Mouse (Mus musculus) macrophage (primary cell): ENCODE data around the gene Gm28053. TPM values are rescaled to one million over a fixed set of nuclear protein-coding genes. Genes with fewer than 3 reads are reported as not detected.

Experiments used
- H3K27ac ChIP-seq: fragments of 350-480 bp; formaldehyde crosslinking; 2 replicates; pipeline ENCODE4 v1.9.0; 2021
- H3K36me3 ChIP-seq: fragments of 350-480 bp; formaldehyde crosslinking; 2 replicates; pipeline ENCODE4 v1.9.0; 2021; ENCODE audit errors: inconsistent target
- H3K4me3 ChIP-seq: fragments of 350-480 bp; formaldehyde crosslinking; 2 replicates; pipeline ENCODE4 v1.9.0; 2021; ENCODE audit errors: inconsistent target
- H3K79me2 ChIP-seq: fragments of 350-480 bp; formaldehyde crosslinking; 2 replicates; pipeline ENCODE4 v1.9.0; 2021; ENCODE audit errors: inconsistent target
- WGBS: methylation state at CpG from one replicate; pipeline ENCODE4 v1.1.7; 2026; ENCODE audit warnings: inconsistent platforms; ENCODE audit not compliant: missing documents; 5-methylcytosine and 5-hydroxymethylcytosine counted together
- polyA plus RNA-seq: library from polyadenylated mRNA; stranded (reverse); fragments of 250-400 nt; gene quantifications from 3 replicates; pipeline ENCODE4 v1.2.4, GENCODE M21; 2018; ENCODE audit warnings: inconsistent platforms

Gene Gm28053
- polyA plus RNA-seq, 1 experiment from 2014 or later, result not detected

- Histone ChIP-seq H3K36me3 (no peaks in the 10 kb centered on the region), H3K27ac (no peak overlapping the region), H3K79me2 (no peaks in the 10 kb centered on the region), H3K4me3 (no peak overlapping the region)
- 58% methylated on average over 2 of the region's 2 CpGs for WGBS
Measured at GRCm38 (mm10) chr6:48787867-48788266, 69.5 kb downstream of the Gm28053 start.

- Histone ChIP-seq H3K79me2 (no peaks in the 10 kb centered on the region), H3K4me3 (no peak overlapping the region), H3K27ac (no peak overlapping the region), H3K36me3 (no peaks in the 10 kb centered on the region)
- 0% methylated on average over 1 of the region's 1 CpGs for WGBS
Measured at GRCm38 (mm10) chr6:48801897-48802296, 83.5 kb downstream of the Gm28053 start.

Other genes starting within 250 kb of the Gm28053 start
- gene Atp6v0e2, start 181.0 kb upstream of the Gm28053 start, polyA plus RNA-seq, result 0.20 TPM in 1 of 3 replicates, not detected in the others
- 15.1 to 31.1 TPM (median 17.8 TPM) in 3 replicates for gene Lrrc61, start 163.8 kb upstream of the Gm28053 start, polyA plus RNA-seq
- gene Rarres2, start 145.8 kb upstream of the Gm28053 start, polyA plus RNA-seq, result not detected in 3 replicates
- not detected in 3 replicates for gene Gm45021, start 129.0 kb upstream of the Gm28053 start, polyA plus RNA-seq
- 5.1 to 7.5 TPM (median 7.1 TPM) in 3 replicates for gene Repin1, start 124.7 kb upstream of the Gm28053 start, polyA plus RNA-seq
- not detected in 3 replicates for gene Gm44965, start 124.7 kb upstream of the Gm28053 start, polyA plus RNA-seq
- gene Zfp775, start 116.5 kb upstream of the Gm28053 start, polyA plus RNA-seq, result 1.2 to 1.9 TPM (median 1.3 TPM) in 3 replicates
- gene AI854703, start 91.8 kb upstream of the Gm28053 start, polyA plus RNA-seq, result 0.04 TPM in 1 of 3 replicates, not detected in the others
- 0.19 TPM in 1 of 3 replicates, not detected in the others for gene Gimap8, start 71.4 kb upstream of the Gm28053 start, polyA plus RNA-seq
- 0.13 to 0.43 TPM in 2 of 3 replicates, not detected in the other for gene Gimap9, start 42.5 kb upstream of the Gm28053 start, polyA plus RNA-seq
- gene Gimap4, start 34.1 kb upstream of the Gm28053 start, polyA plus RNA-seq, result 0.22 to 1.1 TPM (median 0.44 TPM) in 3 replicates
- gene Gimap6, start 10.4 kb upstream of the Gm28053 start, polyA plus RNA-seq, result 0.79 to 2.1 TPM in 2 of 3 replicates, not detected in the other
- 0.37 TPM in 1 of 3 replicates, not detected in the others for gene Gimap7, start within 50 bp of the Gm28053 start, polyA plus RNA-seq
- not detected in 3 replicates for gene Gimap1, start 20.4 kb downstream of the Gm28053 start, polyA plus RNA-seq
- not detected in 3 replicates for gene Gimap5, start 27.6 kb downstream of the Gm28053 start, polyA plus RNA-seq
- 0.32 TPM in 1 of 3 replicates, not detected in the others for gene Gimap3, start 52.2 kb downstream of the Gm28053 start, polyA plus RNA-seq
- gene Tmem176a, start 122.3 kb downstream of the Gm28053 start, polyA plus RNA-seq, result 11.9 to 62.5 TPM (median 19.0 TPM) in 3 replicates
- gene Tmem176b, start 122.9 kb downstream of the Gm28053 start, polyA plus RNA-seq, result 20.8 to 122 TPM (median 51.6 TPM) in 3 replicates
- not detected in 3 replicates for gene Aoc1, start 154.3 kb downstream of the Gm28053 start, polyA plus RNA-seq
- not detected in 3 replicates for gene 1600015I10Rik, start 211.3 kb downstream of the Gm28053 start, polyA plus RNA-seq